Mouse (Mus musculus): Measurements from ENCODE around the gene Cracr2a. TPM values are rescaled to one million over a fixed set of nuclear protein-coding genes. Genes with fewer than 3 reads are reported as not detected.

Cracr2a gene
- polyA plus RNA-seq, 1 experiment from 2014 or later: 0.31 TPM

- Histone ChIP-seq H3K9me3 (no peaks in the 10 kb centered on the region), H3K27ac (replicated peaks) (no peak overlapping the region), H3K27me3 (no peaks in the 10 kb centered on the region), H3K4me3 (no peak overlapping the region), H3K4me2 (replicated peaks) (no peak overlapping the region), H3K36me3 (no peaks in the 10 kb centered on the region), H3K9ac (replicated peaks) (no peak overlapping the region), H3K4me1 (peaks cover 19% of the 10 kb centered on the region)
- 49% methylated on average over 8 of the region's 8 CpGs for WGBS
- ATAC-seq (replicated peaks): no peak
Measured at GRCm38 (mm10) chr6:127683561-127683960, 122.4 kb downstream of the Cracr2a start.

- Histone ChIP-seq H3K36me3 (no peaks in the 10 kb centered on the region), H3K4me3 (no peak overlapping the region), H3K4me2 (replicated peaks) (no peak overlapping the region), H3K9ac (replicated peaks) (no peak overlapping the region), H3K4me1 (peaks cover 19% of the 10 kb centered on the region), H3K27me3 (no peaks in the 10 kb centered on the region), H3K27ac (replicated peaks) (peak overlapping the region; percentile 41; the same call in 1 of the 2 replicates), H3K9me3 (no peaks in the 10 kb centered on the region)
- WGBS: 39% methylated on average over 4 of the region's 4 CpGs
- peak; percentile 42; the same call in 1 of the 2 replicates for ATAC-seq (replicated peaks)
Measured at GRCm38 (mm10) chr6:127684981-127685380, 123.8 kb downstream of the Cracr2a start.

GRCm38 (mm10) chr6:127687181-127687860 is 126.2 kb downstream of the Cracr2a start:
- no peak for ATAC-seq (replicated peaks)
- Histone ChIP-seq H3K4me2 (replicated peaks) (no peak overlapping the region), H3K36me3 (no peaks in the 10 kb centered on the region), H3K4me3 (no peak overlapping the region), H3K27ac (replicated peaks) (no peak overlapping the region), H3K4me1 (peaks cover 26% of the 10 kb centered on the region), H3K9ac (replicated peaks) (no peak overlapping the region), H3K27me3 (no peaks in the 10 kb centered on the region), H3K9me3 (no peaks in the 10 kb centered on the region)
- 95% methylated on average over 6 of the region's 6 CpGs for WGBS

- Histone ChIP-seq H3K27me3 (no peaks in the 10 kb centered on the region), H3K4me2 (replicated peaks) (no peak overlapping the region), H3K4me3 (no peak overlapping the region), H3K4me1 (peaks cover 12% of the 10 kb centered on the region; the same call in 1 of the 2 replicates), H3K36me3 (no peaks in the 10 kb centered on the region), H3K27ac (replicated peaks) (0 out of 2 replicates have a peak overlapping the region, but pooled peaks have one; percentile 3), H3K9ac (replicated peaks) (no peak overlapping the region), H3K9me3 (no peaks in the 10 kb centered on the region)
- ATAC-seq (replicated peaks): peak; percentile 79; the same call in 1 of the 2 replicates
- WGBS: 26% methylated on average over 7 of the region's 7 CpGs
Measured at GRCm38 (mm10) chr6:127692298-127692697, 131.2 kb downstream of the Cracr2a start.

- Histone ChIP-seq H3K4me3 (no peak overlapping the region), H3K9ac (replicated peaks) (no peak overlapping the region), H3K36me3 (no peaks in the 10 kb centered on the region), H3K27ac (replicated peaks) (no peak overlapping the region), H3K4me2 (replicated peaks) (no peak overlapping the region), H3K9me3 (no peaks in the 10 kb centered on the region), H3K4me1 (peaks cover 12% of the 10 kb centered on the region; the same call in 1 of the 2 replicates), H3K27me3 (no peaks in the 10 kb centered on the region)
- ATAC-seq (replicated peaks): no peak
- 88% methylated on average over 7 of the region's 7 CpGs for WGBS
Measured at GRCm38 (mm10) chr6:127693681-127694080, 132.5 kb downstream of the Cracr2a start.

GRCm38 (mm10) chr6:127701036-127701783 is 140.1 kb downstream of the Cracr2a start:
- Histone ChIP-seq H3K27ac (replicated peaks) (peak overlapping the region; percentile 83), H3K9me3 (no peaks in the 10 kb centered on the region), H3K4me1 (peaks cover 25% of the 10 kb centered on the region), H3K36me3 (no peaks in the 10 kb centered on the region), H3K27me3 (no peaks in the 10 kb centered on the region), H3K4me3 (no peak overlapping the region), H3K4me2 (replicated peaks) (no peak overlapping the region), H3K9ac (replicated peaks) (no peak overlapping the region)
- WGBS: 10% methylated on average over 10 of the region's 11 CpGs
- ATAC-seq (replicated peaks): peak; percentile 94

- Histone ChIP-seq H3K4me1 (peaks cover 12% of the 10 kb centered on the region), H3K27me3 (no peaks in the 10 kb centered on the region), H3K36me3 (no peaks in the 10 kb centered on the region), H3K9me3 (no peaks in the 10 kb centered on the region), H3K4me3 (no peak overlapping the region), H3K4me2 (replicated peaks) (no peak overlapping the region), H3K27ac (replicated peaks) (peak overlapping the region; percentile 36; the same call in 1 of the 2 replicates), H3K9ac (replicated peaks) (no peak overlapping the region)
- no peak; the same call in 1 of the 2 replicates for ATAC-seq (replicated peaks)
- 63% methylated on average over 1 of the region's 1 CpGs for WGBS
Measured at GRCm38 (mm10) chr6:127708218-127708628, 147.1 kb downstream of the Cracr2a start.

- ATAC-seq (replicated peaks): no peak
Measured at GRCm38 (mm10) chr6:127714906-127715305, 153.8 kb downstream of the Cracr2a start.

GRCm38 (mm10) chr6:127715428-127715827 is 154.3 kb downstream of the Cracr2a start:
- no peaks in the 10 kb centered on the region for H3K27me3 ChIP-seq
- 53% methylated on average over 5 of the region's 5 CpGs for WGBS
- no peak overlapping the region for H3K4me3 ChIP-seq
- H3K9me3 ChIP-seq: no peaks in the 10 kb centered on the region
- ATAC-seq (replicated peaks): no peak
- no peak overlapping the region for H3K4me2 ChIP-seq (replicated peaks)
- peaks cover 9% of the 10 kb centered on the region for H3K4me1 ChIP-seq
- no peak overlapping the region for H3K9ac ChIP-seq (replicated peaks)
- no peaks in the 10 kb centered on the region for H3K36me3 ChIP-seq
- no peak overlapping the region for H3K27ac ChIP-seq (replicated peaks)

More at GRCm38 (mm10) chr6:127714906-127715305, 153.8 kb downstream of the Cracr2a start:
- Histone ChIP-seq H3K9me3 (no peaks in the 10 kb centered on the region), H3K4me2 (replicated peaks) (no peak overlapping the region), H3K36me3 (no peaks in the 10 kb centered on the region), H3K9ac (replicated peaks) (no peak overlapping the region), H3K27ac (replicated peaks) (no peak overlapping the region), H3K4me1 (peaks cover 9% of the 10 kb centered on the region), H3K4me3 (no peak overlapping the region), H3K27me3 (no peaks in the 10 kb centered on the region)
- 85% methylated on average over 5 of the region's 5 CpGs for WGBS

GRCm38 (mm10) chr6:127717239-127718137 is 156.3 kb downstream of the Cracr2a start:
- Histone ChIP-seq H3K4me2 (replicated peaks) (no peak overlapping the region), H3K27ac (replicated peaks) (no peak overlapping the region), H3K9ac (replicated peaks) (no peak overlapping the region), H3K27me3 (no peaks in the 10 kb centered on the region), H3K4me1 (peaks cover 9% of the 10 kb centered on the region), H3K4me3 (no peak overlapping the region), H3K9me3 (no peaks in the 10 kb centered on the region), H3K36me3 (no peaks in the 10 kb centered on the region)
- peak; percentile 49 for ATAC-seq (replicated peaks)
- WGBS: 25% methylated on average over 21 of the region's 21 CpGs

- no peak overlapping the region for H3K27ac ChIP-seq (replicated peaks)
- 0 out of 2 replicates have a peak, but pooled peaks cover 1% of the 10 kb centered on the region for H3K36me3 ChIP-seq
- H3K27me3 ChIP-seq: no peaks in the 10 kb centered on the region
- peaks cover 14% of the 10 kb centered on the region for H3K4me1 ChIP-seq
- H3K4me2 ChIP-seq (replicated peaks): no peak overlapping the region
- H3K9me3 ChIP-seq: no peaks in the 10 kb centered on the region
- H3K9ac ChIP-seq (replicated peaks): no peak overlapping the region
- no peak overlapping the region for H3K4me3 ChIP-seq
- ATAC-seq (replicated peaks): no peak
- WGBS: 82% methylated on average over 14 of the region's 14 CpGs
Measured at GRCm38 (mm10) chr6:127719875-127720274, 158.7 kb downstream of the Cracr2a start.
